Mouse (Mus musculus) embryonic facial prominence, embryonic 12.5 days (tissue): ENCODE measurements around the gene Arid3b. TPM values are rescaled to one million over a fixed set of nuclear protein-coding genes. Genes with fewer than 3 reads are reported as not detected.

Experiments
- ATAC-seq: fragments of 200-750 bp; cut with Nextera tagmentation; 2 replicates; pipeline ENCODE4 v1.8.0; 2017; ENCODE audit not compliant: insufficient number of reproducible peaks, insufficient read depth, low FRiP score, low TSS enrichment
- H3K27ac ChIP-seq: fragments of 300-500 bp; sonication (generic); 2 replicates; pipeline ENCODE4 v1.5.1; 2016; ENCODE audit warnings: mild to moderate bottlenecking
- H3K27me3 ChIP-seq: fragments of 300-500 bp; sonication (generic); 2 replicates; pipeline ENCODE4 v1.6.1; 2016; ENCODE audit warnings: mild to moderate bottlenecking, moderate library complexity
- H3K36me3 ChIP-seq: fragments of 300-500 bp; sonication (generic); 2 replicates; pipeline ENCODE4 v1.6.1; 2016; ENCODE audit warnings: mild to moderate bottlenecking
- H3K4me1 ChIP-seq: fragments of 300-500 bp; sonication (generic); 2 replicates; pipeline ENCODE4 v1.6.1; 2016
- H3K4me2 ChIP-seq: fragments of 300-500 bp; sonication (generic); replicated peaks from 2 replicates; pipeline ENCODE4 v1.6.1; 2016; ENCODE audit warnings: mild to moderate bottlenecking, moderate library complexity
- H3K4me3 ChIP-seq: fragments of 300-500 bp; sonication (generic); 2 replicates; pipeline ENCODE4 v1.5.1; 2016; ENCODE audit warnings: mild to moderate bottlenecking
- H3K9ac ChIP-seq: fragments of 300-500 bp; sonication (generic); 2 replicates; pipeline ENCODE4 v1.6.1; 2016; ENCODE audit warnings: mild to moderate bottlenecking, moderate library complexity
- H3K9me3 ChIP-seq: fragments of 300-500 bp; sonication (generic); 2 replicates; pipeline ENCODE4 v1.6.1; 2016; ENCODE audit warnings: mild to moderate bottlenecking, moderate library complexity
- WGBS: fragments of 180-500 bp; shearing (Covaris S2); methylation state at CpG from one replicate; pipeline ENCODE4 v1.1.7; 2016; 5-methylcytosine and 5-hydroxymethylcytosine counted together
- polyA plus RNA-seq: library from polyadenylated mRNA; unstranded; fragments of >200 nt; fragmentation: Nextera tagmentation; extraction: Ambion mirVana; gene quantifications from 2 replicates; pipeline ENCODE4 v1.2.1, GENCODE M21; 2016

Arid3b gene
- polyA plus RNA-seq, 1 experiment from 2014 or later: 13.6 TPM

GRCm38 (mm10) chr9:57759289-57759688 lies 77.3 kb downstream of the Arid3b start:
- 26% methylated on average over 6 of the region's 6 CpGs for WGBS
- no peak overlapping the region for H3K9ac ChIP-seq
- no peaks in the 10 kb centered on the region for H3K9me3 ChIP-seq
- no peaks in the 10 kb centered on the region for H3K27me3 ChIP-seq
- no peak overlapping the region for H3K27ac ChIP-seq
- H3K4me3 ChIP-seq: no peak overlapping the region
- no peak overlapping the region for H3K4me2 ChIP-seq
- no peak for ATAC-seq
- H3K4me1 ChIP-seq: peaks cover 26% of the 10 kb centered on the region
- peaks cover 66% of the 10 kb centered on the region for H3K36me3 ChIP-seq

GRCm38 (mm10) chr9:57758528-57758927 lies 78.1 kb downstream of the Arid3b start:
- no peak overlapping the region for H3K4me2 ChIP-seq
- no peak overlapping the region for H3K9ac ChIP-seq
- H3K27me3 ChIP-seq: no peaks in the 10 kb centered on the region
- WGBS: 88% methylated on average over 22 of the region's 22 CpGs
- H3K4me1 ChIP-seq: peaks cover 20% of the 10 kb centered on the region
- no peaks in the 10 kb centered on the region for H3K9me3 ChIP-seq
- no peak overlapping the region for H3K27ac ChIP-seq
- peaks cover 73% of the 10 kb centered on the region for H3K36me3 ChIP-seq
- no peak for ATAC-seq
- H3K4me3 ChIP-seq: no peak overlapping the region

GRCm38 (mm10) chr9:57757578-57757977 lies 79.0 kb downstream of the Arid3b start:
- no peak overlapping the region for H3K27ac ChIP-seq
- H3K4me2 ChIP-seq: no peak overlapping the region
- no peaks in the 10 kb centered on the region for H3K27me3 ChIP-seq
- H3K9me3 ChIP-seq: no peaks in the 10 kb centered on the region
- H3K4me1 ChIP-seq: peaks cover 10% of the 10 kb centered on the region
- peaks cover 83% of the 10 kb centered on the region for H3K36me3 ChIP-seq
- 83% methylated on average over 3 of the region's 3 CpGs for WGBS
- no peak for ATAC-seq
- no peak overlapping the region for H3K4me3 ChIP-seq
- H3K9ac ChIP-seq: no peak overlapping the region

- WGBS: 88% methylated on average over 7 of the region's 7 CpGs
- H3K36me3 ChIP-seq: peaks cover 98% of the 10 kb centered on the region
- H3K27ac ChIP-seq: no peak overlapping the region
- no peaks in the 10 kb centered on the region for H3K27me3 ChIP-seq
- H3K4me2 ChIP-seq: no peak overlapping the region
- no peak overlapping the region for H3K4me3 ChIP-seq
- no peak for ATAC-seq
- no peak overlapping the region for H3K9ac ChIP-seq
- no peaks in the 10 kb centered on the region for H3K9me3 ChIP-seq
- H3K4me1 ChIP-seq: no peaks in the 10 kb centered on the region
These were observed 85.7 kb downstream of the Arid3b start for GRCm38 (mm10) chr9:57750901-57751300.

- no peak overlapping the region for H3K4me2 ChIP-seq
- H3K4me1 ChIP-seq: no peaks in the 10 kb centered on the region
- 74% methylated on average over 1 of the region's 1 CpGs for WGBS
- no peaks in the 10 kb centered on the region for H3K27me3 ChIP-seq
- H3K36me3 ChIP-seq: peaks cover 82% of the 10 kb centered on the region
- H3K9ac ChIP-seq: no peak overlapping the region
- no peaks in the 10 kb centered on the region for H3K9me3 ChIP-seq
- H3K4me3 ChIP-seq: no peak overlapping the region
- no peak for ATAC-seq
- no peak overlapping the region for H3K27ac ChIP-seq
These were observed 87.8 kb downstream of the Arid3b start for GRCm38 (mm10) chr9:57748831-57749230.

GRCm38 (mm10) chr9:57748137-57748536 lies 88.5 kb downstream of the Arid3b start:
- H3K9ac ChIP-seq: no peak overlapping the region
- no peaks in the 10 kb centered on the region for H3K27me3 ChIP-seq
- peaks cover 79% of the 10 kb centered on the region for H3K36me3 ChIP-seq
- no peak overlapping the region for H3K27ac ChIP-seq
- 92% methylated on average over 6 of the region's 6 CpGs for WGBS
- no peak for ATAC-seq
- no peaks in the 10 kb centered on the region for H3K9me3 ChIP-seq
- H3K4me3 ChIP-seq: no peak overlapping the region
- no peak overlapping the region for H3K4me2 ChIP-seq
- no peaks in the 10 kb centered on the region for H3K4me1 ChIP-seq

GRCm38 (mm10) chr9:57747067-57747466 lies 89.5 kb downstream of the Arid3b start:
- no peaks in the 10 kb centered on the region for H3K9me3 ChIP-seq
- no peak overlapping the region for H3K4me2 ChIP-seq
- H3K9ac ChIP-seq: no peak overlapping the region
- no peak overlapping the region for H3K27ac ChIP-seq
- 74% methylated on average over 1 of the region's 1 CpGs for WGBS
- H3K36me3 ChIP-seq: peaks cover 74% of the 10 kb centered on the region
- H3K4me1 ChIP-seq: no peaks in the 10 kb centered on the region
- no peak overlapping the region for H3K4me3 ChIP-seq
- no peak for ATAC-seq
- H3K27me3 ChIP-seq: no peaks in the 10 kb centered on the region

GRCm38 (mm10) chr9:57744462-57745091 lies 92.0 kb downstream of the Arid3b start:
- H3K36me3 ChIP-seq: peaks cover 72% of the 10 kb centered on the region
- no peak overlapping the region for H3K27ac ChIP-seq
- no peaks in the 10 kb centered on the region for H3K27me3 ChIP-seq
- H3K9me3 ChIP-seq: no peaks in the 10 kb centered on the region
- H3K9ac ChIP-seq: no peak overlapping the region
- no peak overlapping the region for H3K4me2 ChIP-seq
- no peaks in the 10 kb centered on the region for H3K4me1 ChIP-seq
- no peak overlapping the region for H3K4me3 ChIP-seq
- ATAC-seq: no peak
- WGBS: 80% methylated on average over 3 of the region's 3 CpGs

Other genes starting within 250 kb of the Arid3b start
- 17.3 and 20.8 TPM in 2 replicates for gene Ulk3, start 247.3 kb downstream of the Arid3b start, polyA plus RNA-seq
- gene Cplx3, start 230.5 kb downstream of the Arid3b start, polyA plus RNA-seq: 0.10 and 0.75 TPM in 2 replicates
- gene Lman1l, start 216.0 kb downstream of the Arid3b start, polyA plus RNA-seq: not detected in 2 replicates
- 38.0 and 41.1 TPM in 2 replicates for gene Csk, start 183.2 kb downstream of the Arid3b start, polyA plus RNA-seq
- gene Cyp1a2, start 153.1 kb downstream of the Arid3b start, polyA plus RNA-seq: not detected in 2 replicates
- not detected in 2 replicates for gene Cyp1a1, start 148.9 kb downstream of the Arid3b start, polyA plus RNA-seq
- gene Edc3, start 128.3 kb downstream of the Arid3b start, polyA plus RNA-seq: 37.9 and 39.0 TPM in 2 replicates
- gene Clk3, start 70.9 kb downstream of the Arid3b start, polyA plus RNA-seq: 75.4 and 81.8 TPM in 2 replicates
- gene Ubl7, start 74.2 kb upstream of the Arid3b start, polyA plus RNA-seq: 123 TPM in 2 replicates
- gene Sema7a, start 103.3 kb upstream of the Arid3b start, polyA plus RNA-seq: 0.45 and 0.62 TPM in 2 replicates
- 0.13 TPM in 1 of 2 replicates, not detected in the other for gene Cyp11a1, start 169.6 kb upstream of the Arid3b start, polyA plus RNA-seq
- 30.1 and 38.1 TPM in 2 replicates for gene Stra6, start 227.0 kb upstream of the Arid3b start, polyA plus RNA-seq